Mouse (Mus musculus): ENCODE measurements at regions not wholly inside any gene's neighbourhood (a gene's known extent, or its start where the extent isn't known, plus 50 kb on each side); places are given as distances from the start of the nearest gene placed in this dataset.

GRCm38 (mm10) chr7:134519372-134519975, 134.0 kb upstream of the D7Ertd443e start:
- Histone ChIP-seq H3K4me3 (replicated peaks; ENCODE audit: control insufficient read depth, low read depth, low read length) (no peak overlapping the region), H3K4me1 (ENCODE audit: control insufficient read depth, insufficient read depth, low read length) (no peaks in the 10 kb centered on the region), H3K27ac (ENCODE audit: control insufficient read depth, insufficient read depth, low read depth, low read length, poor library complexity) (no peak overlapping the region)
- TF ChIP-seq POLR2A (IDR thresholded peaks at IDR 0.05; ENCODE audit: borderline replicate concordance, control insufficient read depth, low read depth, low read length), result no peak
- WGBS, result 3% methylated on average over 9 of the region's 9 CpGs

- TF ChIP-seq CTCF (IDR thresholded peaks at IDR 0.05; ENCODE audit: control insufficient read depth, insufficient read depth, low read length), result no peak
- no peak for TF ChIP-seq POLR2A (IDR thresholded peaks at IDR 0.05; ENCODE audit: borderline replicate concordance, control insufficient read depth, low read depth, low read length)
- H3K27ac ChIP-seq (ENCODE audit: control insufficient read depth, insufficient read depth, low read depth, low read length, poor library complexity), result no peak overlapping the region
- no peak overlapping the region for H3K4me3 ChIP-seq (replicated peaks; ENCODE audit: control insufficient read depth, low read depth, low read length)
- WGBS, result 40% methylated on average over 8 of the region's 8 CpGs
- no peaks in the 10 kb centered on the region for H3K4me1 ChIP-seq (ENCODE audit: control insufficient read depth, insufficient read depth, low read length)
Measured at GRCm38 (mm10) chr7:134523897-134524296, 138.4 kb upstream of the D7Ertd443e start.

GRCm38 (mm10) chr7:134525041-134525440, 139.6 kb upstream of the D7Ertd443e start:
- H3K27ac ChIP-seq (ENCODE audit: control insufficient read depth, insufficient read depth, low read depth, low read length, poor library complexity), result no peak overlapping the region
- TF ChIP-seq CTCF (IDR thresholded peaks at IDR 0.05; ENCODE audit: control insufficient read depth, insufficient read depth, low read length) (no peak), POLR2A (IDR thresholded peaks at IDR 0.05; ENCODE audit: borderline replicate concordance, control insufficient read depth, low read depth, low read length) (no peak)
- H3K4me1 ChIP-seq (ENCODE audit: control insufficient read depth, insufficient read depth, low read length), result no peaks in the 10 kb centered on the region
- WGBS, result 84% methylated on average over 1 of the region's 1 CpGs
- no peak overlapping the region for H3K4me3 ChIP-seq (replicated peaks; ENCODE audit: control insufficient read depth, low read depth, low read length)

GRCm38 (mm10) chr7:134525461-134525860, 140.0 kb upstream of the D7Ertd443e start:
- 72% methylated on average over 2 of the region's 2 CpGs for WGBS
- Histone ChIP-seq H3K4me1 (ENCODE audit: control insufficient read depth, insufficient read depth, low read length) (no peaks in the 10 kb centered on the region), H3K4me3 (replicated peaks; ENCODE audit: control insufficient read depth, low read depth, low read length) (no peak overlapping the region), H3K27ac (ENCODE audit: control insufficient read depth, insufficient read depth, low read depth, low read length, poor library complexity) (no peak overlapping the region)
- TF ChIP-seq CTCF (IDR thresholded peaks at IDR 0.05; ENCODE audit: control insufficient read depth, insufficient read depth, low read length) (no peak), POLR2A (IDR thresholded peaks at IDR 0.05; ENCODE audit: borderline replicate concordance, control insufficient read depth, low read depth, low read length) (no peak)

- no peaks in the 10 kb centered on the region for H3K4me1 ChIP-seq (ENCODE audit: control insufficient read depth, insufficient read depth, low read length)
- no peak overlapping the region for H3K4me3 ChIP-seq (replicated peaks; ENCODE audit: control insufficient read depth, low read depth, low read length)
- 88% methylated on average over 2 of the region's 2 CpGs for WGBS
- H3K27ac ChIP-seq (ENCODE audit: control insufficient read depth, insufficient read depth, low read depth, low read length, poor library complexity), result no peak overlapping the region
- TF ChIP-seq CTCF (IDR thresholded peaks at IDR 0.05; ENCODE audit: control insufficient read depth, insufficient read depth, low read length), result no peak
Measured at GRCm38 (mm10) chr7:134527351-134527750, 141.9 kb upstream of the D7Ertd443e start.

- WGBS, result 77% methylated on average over 3 of the region's 3 CpGs
Measured at GRCm38 (mm10) chr7:134528026-134528425, 142.4 kb upstream of the Dock1 start.

GRCm38 (mm10) chr7:134534821-134535220, 135.6 kb upstream of the Dock1 start:
- no peaks in the 10 kb centered on the region for H3K4me1 ChIP-seq (ENCODE audit: control insufficient read depth, insufficient read depth, low read length)
- H3K27ac ChIP-seq (ENCODE audit: control insufficient read depth, insufficient read depth, low read depth, low read length, poor library complexity), result no peak overlapping the region
- TF ChIP-seq POLR2A (IDR thresholded peaks at IDR 0.05; ENCODE audit: borderline replicate concordance, control insufficient read depth, low read depth, low read length), result no peak
- no peak for TF ChIP-seq CTCF (IDR thresholded peaks at IDR 0.05; ENCODE audit: control insufficient read depth, insufficient read depth, low read length)
- 81% methylated on average over 4 of the region's 4 CpGs for WGBS
- H3K4me3 ChIP-seq (replicated peaks; ENCODE audit: control insufficient read depth, low read depth, low read length), result no peak overlapping the region

More at GRCm38 (mm10) chr7:134528026-134528425, 142.4 kb upstream of the Dock1 start:
- Histone ChIP-seq H3K4me3 (replicated peaks; ENCODE audit: control insufficient read depth, low read depth, low read length) (no peak overlapping the region), H3K27ac (ENCODE audit: control insufficient read depth, insufficient read depth, low read depth, low read length, poor library complexity) (no peak overlapping the region), H3K4me1 (ENCODE audit: control insufficient read depth, insufficient read depth, low read length) (no peaks in the 10 kb centered on the region)
- TF ChIP-seq POLR2A (IDR thresholded peaks at IDR 0.05; ENCODE audit: borderline replicate concordance, control insufficient read depth, low read depth, low read length) (no peak), CTCF (IDR thresholded peaks at IDR 0.05; ENCODE audit: control insufficient read depth, insufficient read depth, low read length) (no peak)

GRCm38 (mm10) chr7:134541699-134542098, 128.8 kb upstream of the Dock1 start:
- 77% methylated on average over 2 of the region's 2 CpGs for WGBS
- Histone ChIP-seq H3K4me1 (ENCODE audit: control insufficient read depth, insufficient read depth, low read length) (no peaks in the 10 kb centered on the region), H3K27ac (ENCODE audit: control insufficient read depth, insufficient read depth, low read depth, low read length, poor library complexity) (no peak overlapping the region), H3K4me3 (replicated peaks; ENCODE audit: control insufficient read depth, low read depth, low read length) (no peak overlapping the region)
- TF ChIP-seq CTCF (IDR thresholded peaks at IDR 0.05; ENCODE audit: control insufficient read depth, insufficient read depth, low read length) (no peak), POLR2A (IDR thresholded peaks at IDR 0.05; ENCODE audit: borderline replicate concordance, control insufficient read depth, low read depth, low read length) (no peak)

GRCm38 (mm10) chr7:134546187-134546586, 124.3 kb upstream of the Dock1 start:
- H3K4me1 ChIP-seq (ENCODE audit: control insufficient read depth, insufficient read depth, low read length), result no peaks in the 10 kb centered on the region
- H3K4me3 ChIP-seq (replicated peaks; ENCODE audit: control insufficient read depth, low read depth, low read length), result no peak overlapping the region
- no peak overlapping the region for H3K27ac ChIP-seq (ENCODE audit: control insufficient read depth, insufficient read depth, low read depth, low read length, poor library complexity)
- no peak for TF ChIP-seq CTCF (IDR thresholded peaks at IDR 0.05; ENCODE audit: control insufficient read depth, insufficient read depth, low read length)
- TF ChIP-seq POLR2A (IDR thresholded peaks at IDR 0.05; ENCODE audit: borderline replicate concordance, control insufficient read depth, low read depth, low read length), result no peak
- 79% methylated on average over 6 of the region's 6 CpGs for WGBS

All from bone marrow, adult 2 months (tissue).